Mouse (Mus musculus): ENCODE results near the gene Tssc4. TPM values are rescaled to one million over a fixed set of nuclear protein-coding genes. Genes with fewer than 3 reads are reported as not detected.

Gene Tssc4
- polyA plus RNA-seq, 1 experiment from 2014 or later: 69.1 TPM

DNA sequence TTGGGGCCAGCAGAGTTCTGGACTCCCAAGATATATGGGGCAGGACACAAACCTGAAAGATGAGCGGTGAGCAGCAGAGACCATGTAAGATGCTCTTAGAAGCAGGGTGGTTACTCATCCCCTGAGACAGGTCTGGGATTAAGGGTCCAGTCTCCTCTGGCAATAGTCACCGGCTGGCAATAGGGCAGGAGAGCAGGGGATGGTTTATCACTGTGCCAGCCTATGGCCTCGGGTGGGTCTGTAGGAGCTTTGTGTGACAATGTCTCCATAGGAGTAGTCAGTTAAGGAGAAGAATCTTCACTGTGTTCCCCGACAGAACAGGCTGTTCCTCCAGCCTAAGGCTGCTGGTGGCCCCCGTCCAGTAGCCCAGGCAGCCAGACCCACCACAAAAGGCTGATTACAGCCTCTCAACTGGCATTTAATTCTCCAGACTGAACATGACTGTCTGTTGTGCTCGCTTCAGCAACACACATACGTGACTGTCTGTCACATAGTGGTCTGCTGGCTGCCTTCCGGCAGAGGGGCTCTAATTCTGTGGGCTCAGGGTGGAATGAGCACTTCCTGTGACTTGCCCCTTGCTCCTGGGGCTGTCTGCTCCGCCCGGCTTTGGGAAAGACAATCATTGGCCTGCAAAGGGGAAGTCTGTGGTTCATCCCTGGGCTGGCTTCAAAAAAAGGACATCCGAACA, 13.4 kb upstream of the Tssc4 start:
- peak overlapping the region; percentile 51 for H3K27ac ChIP-seq
- peak; percentile 27 for DNase-seq (ENCODE audit: low spot score)
- H3K9me3 ChIP-seq (replicated peaks; ENCODE audit: low read length): no peaks in the 10 kb centered on the region
- H3K4me2 ChIP-seq (ENCODE audit: low read length): peak overlapping the region; percentile 79
- peaks cover 39% of the 10 kb centered on the region for H3K4me1 ChIP-seq (replicated peaks; ENCODE audit: insufficient read depth, low read length)
- ATAC-seq (replicated peaks; ENCODE audit: low FRiP score, low read depth): no peak
- H3K9ac ChIP-seq (ENCODE audit: low read depth, low read length): peak overlapping the region; percentile 6; the same call in 1 of the 2 replicates
- peak overlapping the region; percentile 98 for H3K4me3 ChIP-seq (replicated peaks; ENCODE audit: low read depth, low read length)
- no peak for TF ChIP-seq CTCF (IDR thresholded peaks at IDR 0.05; ENCODE audit: low read depth)
- 0 out of 2 replicates have a peak, but pooled peaks cover 3% of the 10 kb centered on the region for H3K36me3 ChIP-seq (ENCODE audit: insufficient read depth, low read length)
- no peaks in the 10 kb centered on the region for H3K27me3 ChIP-seq (ENCODE audit: insufficient read depth, low read length)
- 66% methylated on average over 11 of the region's 11 CpGs for whole genome bisulfite sequencing

DNA sequence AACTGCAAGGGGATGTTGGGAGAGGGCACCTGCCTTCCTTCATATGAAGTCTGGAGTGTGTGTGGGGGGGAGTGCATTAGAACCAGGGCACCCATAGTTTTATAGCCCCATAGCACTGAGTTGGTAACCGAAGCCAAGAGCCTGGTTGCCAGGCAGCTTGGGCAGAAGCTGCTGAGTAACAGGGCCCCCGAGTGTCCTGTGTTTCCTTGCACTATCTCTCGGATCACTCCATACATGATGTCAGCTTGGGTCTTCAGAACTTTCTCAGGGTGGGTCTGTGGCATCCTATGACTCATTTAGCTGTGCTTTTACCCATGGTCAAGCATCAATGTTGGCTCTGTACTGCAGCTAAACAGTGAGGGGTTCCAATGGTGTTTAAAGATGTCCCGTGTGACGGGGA, 12.0 kb upstream of the Tssc4 start:
- Histone ChIP-seq H3K27ac (peak overlapping the region; percentile 77), H3K9me3 (replicated peaks; ENCODE audit: low read length) (no peaks in the 10 kb centered on the region), H3K9ac (ENCODE audit: low read depth, low read length) (no peak overlapping the region), H3K4me2 (ENCODE audit: low read length) (peak overlapping the region; percentile 24; the same call in 1 of the 2 replicates), H3K36me3 (ENCODE audit: insufficient read depth, low read length) (0 out of 2 replicates have a peak, but pooled peaks cover 3% of the 10 kb centered on the region), H3K27me3 (ENCODE audit: insufficient read depth, low read length) (no peaks in the 10 kb centered on the region), H3K4me1 (replicated peaks; ENCODE audit: insufficient read depth, low read length) (peaks cover 39% of the 10 kb centered on the region), H3K4me3 (replicated peaks; ENCODE audit: low read depth, low read length) (no peak overlapping the region)
- ATAC-seq (replicated peaks; ENCODE audit: low FRiP score, low read depth) (no peak), DNase-seq (ENCODE audit: low spot score) (no peak)
- 82% methylated on average over 5 of the region's 5 CpGs for WGBS
- no peak for TF ChIP-seq CTCF (IDR thresholded peaks at IDR 0.05; ENCODE audit: low read depth)

DNA sequence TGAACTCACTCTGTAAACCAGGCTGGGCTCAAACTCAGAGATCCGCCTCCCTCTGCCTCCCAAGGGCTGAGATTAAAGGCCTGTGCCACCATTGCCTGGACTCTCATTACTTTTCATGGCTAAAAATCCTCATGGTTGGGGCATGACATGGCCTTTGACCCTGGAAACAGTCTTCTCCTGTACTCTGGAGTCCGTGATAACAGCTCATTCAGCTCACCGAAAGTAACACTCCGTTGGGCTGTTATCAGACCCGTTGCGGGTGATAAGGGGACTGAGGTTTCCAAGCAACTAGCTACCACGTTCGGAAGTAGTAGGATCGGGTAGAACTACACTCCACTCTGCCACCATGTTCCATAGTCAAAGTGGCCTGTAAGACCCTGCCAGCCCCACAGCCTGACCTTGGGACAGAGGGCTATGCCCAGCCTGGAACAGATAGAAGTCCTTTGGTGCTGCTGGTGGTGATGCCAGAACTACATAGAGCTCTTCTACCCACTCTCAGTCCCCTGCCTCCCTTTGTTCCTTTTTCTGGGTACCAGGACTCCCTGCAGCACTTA, 11.3 kb upstream of the Tssc4 start:
- H3K4me3 ChIP-seq (replicated peaks; ENCODE audit: low read depth, low read length): no peak overlapping the region
- H3K4me2 ChIP-seq (ENCODE audit: low read length): peak overlapping the region; percentile 24
- no peak overlapping the region for H3K9ac ChIP-seq (ENCODE audit: low read depth, low read length)
- H3K36me3 ChIP-seq (ENCODE audit: insufficient read depth, low read length): peaks cover 7% of the 10 kb centered on the region; the same call in 1 of the 2 replicates
- TF ChIP-seq CTCF (IDR thresholded peaks at IDR 0.05; ENCODE audit: low read depth): no peak
- DNase-seq (ENCODE audit: low spot score) (no peak), ATAC-seq (replicated peaks; ENCODE audit: low FRiP score, low read depth) (no peak)
- peak overlapping the region; percentile 77 for H3K27ac ChIP-seq
- no peaks in the 10 kb centered on the region for H3K9me3 ChIP-seq (replicated peaks; ENCODE audit: low read length)
- no peaks in the 10 kb centered on the region for H3K27me3 ChIP-seq (ENCODE audit: insufficient read depth, low read length)
- H3K4me1 ChIP-seq (replicated peaks; ENCODE audit: insufficient read depth, low read length): peaks cover 39% of the 10 kb centered on the region
- WGBS: 66% methylated on average over 9 of the region's 9 CpGs

DNA sequence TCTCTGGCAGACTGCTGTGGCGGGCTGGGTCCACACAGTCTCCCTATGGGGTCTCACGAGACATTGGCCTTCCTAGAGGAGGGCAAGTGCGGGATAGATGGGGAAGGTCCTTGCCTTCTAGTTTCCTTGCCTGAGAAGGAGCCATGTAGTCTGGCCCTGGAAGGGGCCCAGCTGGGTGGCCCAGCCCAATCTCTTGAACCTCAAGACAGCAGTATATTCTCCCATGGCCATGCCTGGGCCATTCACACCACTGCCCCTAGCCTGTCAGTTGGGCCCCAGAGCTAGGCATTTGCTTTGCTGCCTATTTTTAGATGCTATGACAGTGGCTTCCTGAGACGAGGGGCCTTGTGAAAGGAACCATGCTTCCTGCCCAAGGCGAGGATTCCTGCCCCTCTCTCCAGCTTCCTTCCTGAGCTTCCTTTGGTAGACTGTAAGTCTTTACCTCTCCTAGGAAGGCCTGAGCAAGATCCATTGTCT, 10.8 kb upstream of the Tssc4 start:
- ATAC-seq (replicated peaks; ENCODE audit: low FRiP score, low read depth): no peak
- H3K27me3 ChIP-seq (ENCODE audit: insufficient read depth, low read length): no peaks in the 10 kb centered on the region
- peaks cover 12% of the 10 kb centered on the region for H3K36me3 ChIP-seq (ENCODE audit: insufficient read depth, low read length)
- DNase-seq (ENCODE audit: low spot score): peak; percentile 64
- H3K27ac ChIP-seq: peak overlapping the region; percentile 77
- H3K9ac ChIP-seq (ENCODE audit: low read depth, low read length): no peak overlapping the region
- WGBS: 52% methylated on average over 5 of the region's 5 CpGs
- no peak overlapping the region for H3K4me3 ChIP-seq (replicated peaks; ENCODE audit: low read depth, low read length)
- TF ChIP-seq CTCF (IDR thresholded peaks at IDR 0.05; ENCODE audit: low read depth): no peak
- H3K4me2 ChIP-seq (ENCODE audit: low read length): peak overlapping the region; percentile 24; the same call in 1 of the 2 replicates
- peaks cover 39% of the 10 kb centered on the region for H3K4me1 ChIP-seq (replicated peaks; ENCODE audit: insufficient read depth, low read length)
- H3K9me3 ChIP-seq (replicated peaks; ENCODE audit: low read length): no peaks in the 10 kb centered on the region

DNA sequence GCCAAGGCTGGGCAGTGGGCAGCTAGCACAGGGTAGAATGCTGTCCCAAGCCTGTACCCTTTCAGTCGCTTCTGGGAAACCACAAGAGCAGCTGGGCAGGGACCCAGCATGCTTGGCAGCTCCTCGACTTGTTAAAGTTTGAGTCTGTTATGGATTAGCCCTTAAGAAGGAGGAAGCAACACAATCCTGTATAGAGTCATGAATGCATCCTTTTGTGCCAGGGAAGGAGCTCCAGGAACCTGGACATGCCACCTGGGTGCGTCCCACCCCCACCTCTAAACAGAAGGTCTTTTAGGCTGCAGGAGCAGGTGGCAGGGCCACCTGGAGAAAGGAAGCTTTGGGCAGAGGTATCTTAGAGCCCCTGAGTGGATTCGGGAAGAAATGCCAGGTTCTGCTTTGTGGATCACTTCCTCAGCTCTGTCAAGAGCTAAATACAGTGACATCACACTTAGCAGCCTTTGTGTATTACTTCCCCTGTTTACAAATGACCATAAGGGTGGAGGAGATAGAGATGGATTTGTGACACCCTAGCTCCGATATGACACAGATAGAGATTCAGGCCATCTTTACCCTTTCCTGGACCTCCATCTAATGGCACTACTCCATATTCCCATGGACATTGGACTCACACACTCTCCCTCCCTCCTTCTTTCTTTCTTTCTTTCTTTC, 9.7 kb upstream of the Tssc4 start:
- H3K4me2 ChIP-seq (ENCODE audit: low read length): no peak overlapping the region
- H3K4me3 ChIP-seq (replicated peaks; ENCODE audit: low read depth, low read length): no peak overlapping the region
- peak overlapping the region; percentile 77 for H3K27ac ChIP-seq
- TF ChIP-seq CTCF (IDR thresholded peaks at IDR 0.05; ENCODE audit: low read depth): no peak
- DNase-seq (ENCODE audit: low spot score) (no peak), ATAC-seq (replicated peaks; ENCODE audit: low FRiP score, low read depth) (no peak)
- H3K36me3 ChIP-seq (ENCODE audit: insufficient read depth, low read length): peaks cover 22% of the 10 kb centered on the region
- H3K9me3 ChIP-seq (replicated peaks; ENCODE audit: low read length): no peaks in the 10 kb centered on the region
- 60% methylated on average over 5 of the region's 5 CpGs for WGBS
- peaks cover 34% of the 10 kb centered on the region for H3K4me1 ChIP-seq (replicated peaks; ENCODE audit: insufficient read depth, low read length)
- H3K27me3 ChIP-seq (ENCODE audit: insufficient read depth, low read length): no peaks in the 10 kb centered on the region
- no peak overlapping the region for H3K9ac ChIP-seq (ENCODE audit: low read depth, low read length)

DNA sequence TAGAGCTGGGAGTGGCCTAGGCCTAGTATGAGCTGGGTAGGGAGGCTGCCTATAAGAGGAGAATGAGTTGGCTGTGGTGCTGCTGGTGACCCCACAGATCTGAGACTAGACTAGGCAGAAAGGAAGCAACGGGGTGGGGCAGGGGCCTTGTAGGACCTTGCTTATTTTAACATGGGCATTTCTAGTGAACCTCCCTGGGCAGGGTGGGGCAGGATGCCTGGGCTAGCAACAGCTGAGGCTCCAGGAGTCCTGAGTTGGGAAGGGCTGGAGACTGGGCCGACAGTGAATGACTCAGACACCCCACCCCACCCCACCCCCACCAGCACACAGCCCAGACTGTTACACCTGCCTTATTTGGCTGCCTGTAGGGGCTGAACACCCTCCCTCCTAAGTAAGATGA, 6.3 kb upstream of the Tssc4 start:
- no peak for DNase-seq (ENCODE audit: low spot score)
- WGBS: 83% methylated on average over 2 of the region's 2 CpGs
- no peak overlapping the region for H3K9ac ChIP-seq (ENCODE audit: low read depth, low read length)
- H3K36me3 ChIP-seq (ENCODE audit: insufficient read depth, low read length): peaks cover 55% of the 10 kb centered on the region
- H3K4me2 ChIP-seq (ENCODE audit: low read length): no peak overlapping the region
- H3K27me3 ChIP-seq (ENCODE audit: insufficient read depth, low read length): no peaks in the 10 kb centered on the region
- H3K4me1 ChIP-seq (replicated peaks; ENCODE audit: insufficient read depth, low read length): peaks cover 14% of the 10 kb centered on the region
- no peak overlapping the region for H3K4me3 ChIP-seq (replicated peaks; ENCODE audit: low read depth, low read length)
- no peak for ATAC-seq (replicated peaks; ENCODE audit: low FRiP score, low read depth)
- H3K27ac ChIP-seq: no peak overlapping the region
- H3K9me3 ChIP-seq (replicated peaks; ENCODE audit: low read length): no peaks in the 10 kb centered on the region
- TF ChIP-seq CTCF (IDR thresholded peaks at IDR 0.05; ENCODE audit: low read depth): no peak
